Mouse (Mus musculus) liver, postnatal 0 days (tissue): ENCODE results near the gene Ttll2. TPM values are rescaled to one million over a fixed set of nuclear protein-coding genes. Genes with fewer than 3 reads are reported as not detected.
"Not testable (repeated sequence)": the region's sequence is repeated elsewhere in the genome, so short reads cannot be mapped to it uniquely, and the experiment has no call there.

Experiments used
- ATAC-seq: fragments of 200-750 bp; cut with Nextera tagmentation; 2 replicates; pipeline ENCODE4 v1.8.0; 2017; ENCODE audit warnings: mild to moderate bottlenecking, moderate library complexity
- DNase-seq: peaks from one replicate; pipeline ENCODE4 v3.0.0-alpha.2; 2016
- H3K27ac ChIP-seq: fragments of 300-500 bp; sonication (generic); 2 replicates; pipeline ENCODE4 v1.5.1; 2014; ENCODE audit warnings: antibody characterized with exemption, moderate library complexity, mild to moderate bottlenecking, low read depth
- H3K27me3 ChIP-seq: fragments of 300-500 bp; sonication (generic); 2 replicates; pipeline ENCODE4 v1.6.1; 2014; ENCODE audit warnings: low read length, control low read depth, mixed read lengths; ENCODE audit not compliant: insufficient read depth
- H3K36me3 ChIP-seq: fragments of 300-500 bp; sonication (generic); replicated peaks from 2 replicates; pipeline ENCODE4 v1.6.1; 2014; ENCODE audit warnings: mild to moderate bottlenecking, control low read depth, low read length, moderate library complexity, mixed read lengths; ENCODE audit not compliant: insufficient read depth
- H3K4me1 ChIP-seq: fragments of 300-500 bp; sonication (generic); 2 replicates; pipeline ENCODE4 v1.6.1; 2014; ENCODE audit warnings: antibody characterized with exemption, mild to moderate bottlenecking, control low read depth; ENCODE audit not compliant: insufficient read depth
- H3K4me2 ChIP-seq: fragments of 300-500 bp; sonication (generic); 2 replicates; pipeline ENCODE4 v1.6.1; 2014; ENCODE audit warnings: low read depth, mild to moderate bottlenecking, low read length, moderate library complexity, mixed read lengths
- H3K4me3 ChIP-seq: fragments of 300-500 bp; sonication (generic); 2 replicates; pipeline ENCODE4 v1.5.1; 2014; ENCODE audit warnings: low read depth, low read length
- H3K9ac ChIP-seq: fragments of 300-500 bp; sonication (generic); replicated peaks from 2 replicates; pipeline ENCODE4 v1.6.1; 2014; ENCODE audit warnings: mild to moderate bottlenecking, moderate library complexity
- H3K9me3 ChIP-seq: fragments of 300-500 bp; sonication (generic); 2 replicates; pipeline ENCODE4 v1.6.1; 2016; ENCODE audit warnings: mild to moderate bottlenecking, control low read depth, low read length, mixed read lengths
- WGBS: fragments of 180-500 bp; shearing (Covaris S2); extraction: QIAGEN DNeasy Blood & Tissue Kit; methylation state at CpG from one replicate; pipeline ENCODE4 v1.1.7; 2014; ENCODE audit not compliant: insufficient replicate concordance; 5-methylcytosine and 5-hydroxymethylcytosine counted together
- polyA plus RNA-seq: library from polyadenylated mRNA; unstranded; fragments of >200 nt; fragmentation: Nextera tagmentation; extraction: Ambion mirVana; gene quantifications from 2 replicates; pipeline ENCODE4 v1.2.1, GENCODE M21; 2015

The Ttll2 gene
- polyA plus RNA-seq, 1 experiment from 2014 or later = not detected

DNA sequence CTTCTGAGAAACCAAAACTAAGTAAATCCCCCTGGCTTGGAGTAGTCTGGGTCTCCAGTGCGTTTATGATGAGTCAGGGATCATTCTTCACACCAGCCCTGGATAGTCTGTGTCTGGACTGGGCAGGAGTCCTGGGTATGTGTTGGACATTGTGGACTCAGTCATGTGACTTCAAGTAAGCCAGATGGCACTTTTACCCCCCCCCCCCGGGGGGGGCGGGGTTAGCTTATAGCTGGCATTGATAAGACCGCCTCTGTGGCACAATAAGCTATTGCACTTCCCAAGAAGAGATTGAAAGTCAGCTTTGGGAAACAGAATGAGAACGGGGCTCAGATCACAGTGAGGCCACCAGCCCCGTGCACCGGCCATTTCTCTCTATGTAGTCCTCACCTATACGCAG lies 33.5 kb upstream of the Ttll2 start:
- not testable (repeated sequence) for ATAC-seq, H3K9ac ChIP-seq, H3K27ac ChIP-seq, H3K27me3 ChIP-seq, DNase-seq, H3K4me1 ChIP-seq, H3K4me2 ChIP-seq, H3K4me3 ChIP-seq, H3K9me3 ChIP-seq, H3K36me3 ChIP-seq
- 69% methylated on average over 8 of the region's 8 CpGs for WGBS

GRCm38 (mm10) chr17:7385364-7385763 lies 32.9 kb upstream of the Ttll2 start, which contains the start of gene Unc93a2:
Gene Unc93a2 (minus strand): TSS chr17:7385464.
- H3K27me3 ChIP-seq, H3K27ac ChIP-seq, H3K4me2 ChIP-seq, H3K9me3 ChIP-seq, DNase-seq, H3K4me3 ChIP-seq, H3K9ac ChIP-seq, H3K36me3 ChIP-seq, H3K4me1 ChIP-seq, ATAC-seq: not testable (repeated sequence)
- WGBS = 60% methylated on average over 3 of the region's 3 CpGs

DNA sequence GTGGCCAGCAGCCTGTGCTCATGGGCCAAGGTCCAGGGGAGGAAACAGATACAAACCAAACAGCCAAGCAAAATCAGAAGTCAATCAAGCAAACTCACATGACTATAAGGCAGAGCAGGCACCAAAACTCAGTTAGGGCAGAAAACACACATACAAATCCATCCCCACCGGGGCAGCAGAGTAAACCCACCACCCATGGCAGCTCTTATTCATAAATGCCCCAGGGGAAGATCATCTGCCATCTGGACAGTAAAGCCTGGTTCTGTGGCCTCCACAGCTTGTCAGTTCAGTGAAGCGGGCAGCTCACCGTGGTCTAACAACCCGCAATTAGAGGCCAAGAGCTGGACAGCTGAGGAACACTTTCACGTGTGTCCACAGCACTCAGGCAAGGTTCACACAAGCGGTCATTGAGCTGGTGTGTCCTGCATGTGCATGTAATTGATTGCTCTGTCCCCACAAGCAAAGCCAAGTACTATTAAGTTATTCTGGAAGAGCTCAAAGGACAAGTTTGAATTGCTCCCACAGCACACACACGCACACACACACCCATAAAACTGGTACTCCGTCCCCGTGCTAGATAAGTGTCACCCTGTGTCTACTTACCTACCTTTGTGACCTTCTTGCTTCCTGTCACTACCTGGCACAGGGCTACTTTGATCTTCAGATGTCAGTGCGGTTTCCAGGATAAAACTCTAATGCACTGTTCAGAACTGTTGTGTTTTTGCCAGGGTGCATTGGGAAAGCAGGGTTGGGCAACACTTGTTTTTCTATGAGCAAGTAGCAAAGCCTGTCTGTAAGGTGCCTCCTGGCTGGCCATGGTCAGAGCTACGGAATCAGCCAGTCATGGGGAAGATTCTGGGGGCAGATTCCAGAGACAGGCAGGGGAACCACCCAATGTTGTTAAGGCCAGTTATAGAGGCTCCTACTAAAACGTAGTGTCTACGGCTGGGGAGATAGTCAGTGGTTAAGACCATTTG lies 31.0 kb upstream of the Ttll2 start:
- H3K4me1 ChIP-seq = not testable (repeated sequence)
- H3K27ac ChIP-seq = peak overlapping the region; percentile 83
- peak; percentile 92 for ATAC-seq

DNA sequence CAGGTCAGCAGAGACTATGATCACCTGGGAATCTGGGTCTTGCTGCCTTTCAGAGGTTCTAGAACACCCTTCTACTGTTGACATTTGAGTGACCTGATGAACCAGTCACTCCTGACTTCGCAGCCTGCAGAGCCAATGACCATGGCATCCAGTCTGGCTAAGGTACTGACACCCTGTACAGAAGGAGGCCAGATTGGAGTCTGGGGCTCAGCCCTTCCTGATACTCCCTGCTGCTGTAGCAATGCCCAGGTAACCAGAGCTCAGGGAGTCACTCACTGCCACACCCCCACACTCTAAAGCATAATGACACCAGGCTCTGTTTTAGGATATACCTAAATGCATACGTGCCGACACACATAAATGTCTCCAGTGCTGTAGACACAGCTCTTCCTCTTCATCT lies 30.2 kb upstream of the Ttll2 start:
- not testable (repeated sequence) for H3K4me3 ChIP-seq, H3K9ac ChIP-seq, H3K36me3 ChIP-seq, H3K4me2 ChIP-seq, H3K4me1 ChIP-seq, H3K9me3 ChIP-seq, ATAC-seq, DNase-seq, H3K27me3 ChIP-seq
- H3K27ac ChIP-seq = peak overlapping the region; percentile 55; the same call in 1 of the 2 replicates
- WGBS = 80% methylated on average over 1 of the region's 3 CpGs

More for the DNA sequence above, 31.0 kb upstream of the Ttll2 start:
- H3K36me3 ChIP-seq, H3K9me3 ChIP-seq, H3K27me3 ChIP-seq, H3K9ac ChIP-seq, H3K4me2 ChIP-seq, H3K4me3 ChIP-seq, DNase-seq: not testable (repeated sequence)
- WGBS = 54% methylated on average over 6 of the region's 13 CpGs

DNA sequence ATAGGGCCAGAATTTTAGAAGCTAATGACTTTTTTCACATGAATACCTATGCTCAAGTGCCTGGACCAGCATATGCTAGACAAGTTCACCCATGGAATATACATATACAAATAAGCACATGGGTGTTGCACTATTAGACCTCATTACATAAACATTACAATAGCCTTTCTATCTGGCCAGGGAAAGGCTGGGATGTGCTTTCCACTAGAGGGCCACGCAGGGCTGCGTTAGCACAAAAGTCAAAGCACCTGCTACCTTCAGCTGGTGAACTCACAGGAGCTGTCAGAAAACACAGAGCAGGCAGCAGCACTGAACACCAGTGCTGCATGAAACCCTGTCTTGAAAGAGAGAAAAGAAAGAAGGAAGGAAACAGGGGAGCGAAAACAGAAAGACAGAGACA lies 25.4 kb upstream of the Ttll2 start:
- not testable (repeated sequence) for H3K9me3 ChIP-seq, H3K4me1 ChIP-seq, H3K9ac ChIP-seq, DNase-seq, H3K36me3 ChIP-seq, H3K4me3 ChIP-seq, H3K4me2 ChIP-seq, H3K27me3 ChIP-seq, H3K27ac ChIP-seq
- ATAC-seq = 0 out of 2 replicates have a peak, but pooled peaks have one; percentile 29
- WGBS = 20% methylated on average over 2 of the region's 3 CpGs

DNA sequence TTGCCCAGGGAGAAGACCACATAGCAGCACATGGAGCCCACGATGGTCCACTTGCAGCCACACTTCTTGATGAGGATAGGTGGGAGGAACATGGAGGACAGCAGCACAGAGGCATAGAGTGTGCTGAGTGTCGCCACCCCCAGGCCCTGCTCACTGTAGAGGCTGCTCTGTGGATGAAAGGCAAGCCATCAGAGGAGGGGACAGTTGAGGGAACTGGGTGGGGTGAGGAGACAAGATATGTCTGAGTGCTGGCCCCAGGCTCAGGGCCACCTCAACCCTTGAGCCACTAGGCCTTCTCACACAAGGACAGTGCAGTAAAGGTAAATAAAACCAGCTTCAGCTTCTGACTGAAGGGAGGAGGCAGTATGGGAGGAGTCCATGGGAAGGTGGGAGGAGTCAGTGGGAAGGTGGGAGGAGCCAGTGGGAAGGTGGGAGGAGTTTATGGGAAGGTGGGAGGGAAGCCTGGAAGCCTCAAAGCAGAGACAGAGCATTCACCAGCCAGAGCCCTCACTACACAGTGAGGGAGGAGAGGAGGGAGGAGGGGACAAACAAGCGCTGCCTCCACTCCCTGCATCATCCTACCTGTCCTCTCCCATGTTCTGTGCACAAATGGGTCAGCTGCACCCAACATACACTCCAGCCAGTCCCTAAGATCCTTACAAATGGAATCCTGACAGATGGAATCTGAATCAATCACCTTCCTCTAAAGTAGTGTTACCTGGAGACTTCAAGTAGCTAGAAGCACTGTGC lies 24.6 kb upstream of the Ttll2 start:
- H3K9me3 ChIP-seq, H3K4me2 ChIP-seq, H3K4me1 ChIP-seq, H3K27me3 ChIP-seq, H3K36me3 ChIP-seq, ATAC-seq, H3K27ac ChIP-seq, H3K4me3 ChIP-seq, DNase-seq, H3K9ac ChIP-seq: not testable (repeated sequence)
- WGBS = 88% methylated on average over 1 of the region's 3 CpGs

DNA sequence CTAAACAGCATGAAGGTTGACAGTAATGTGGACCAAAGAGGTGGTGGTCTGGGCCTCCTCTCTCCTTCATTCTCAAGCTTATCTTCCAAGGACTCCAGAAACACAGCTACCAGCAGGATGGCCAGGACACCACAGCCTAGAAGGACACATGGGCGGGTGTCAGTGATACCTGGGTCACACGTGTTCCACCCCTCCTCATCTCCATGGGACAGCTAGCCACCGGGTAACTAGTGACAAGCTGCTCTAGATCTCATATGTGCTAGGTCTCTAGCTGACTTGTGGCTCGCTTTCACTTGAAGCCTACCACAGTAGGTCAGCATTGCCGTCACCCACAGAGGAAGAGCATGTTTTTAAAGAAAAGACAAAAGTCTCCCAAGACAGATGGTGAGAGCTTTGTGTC lies 19.4 kb upstream of the Ttll2 start, which contains the start of gene Gm49630:
Gene Gm49630, minus strand, starts transcription at position 101 of the 400 bp plus-strand sequence.
- not testable (repeated sequence) for H3K36me3 ChIP-seq, H3K9me3 ChIP-seq, ATAC-seq, DNase-seq, H3K9ac ChIP-seq, H3K27me3 ChIP-seq, H3K27ac ChIP-seq, H3K4me3 ChIP-seq, H3K4me1 ChIP-seq, H3K4me2 ChIP-seq
- WGBS = 100% methylated on average over 1 of the region's 5 CpGs

GRCm38 (mm10) chr17:7369401-7369800 lies 16.9 kb upstream of the Ttll2 start:
- H3K4me1 ChIP-seq, H3K27ac ChIP-seq, DNase-seq, H3K4me3 ChIP-seq, H3K27me3 ChIP-seq, ATAC-seq, H3K36me3 ChIP-seq, H3K9ac ChIP-seq, H3K9me3 ChIP-seq, H3K4me2 ChIP-seq: not testable (repeated sequence)
- WGBS = 50% methylated on average over 4 of the region's 6 CpGs

GRCm38 (mm10) chr17:7366676-7367374 lies 14.3 kb upstream of the Ttll2 start:
- 41% methylated on average over 4 of the region's 7 CpGs for WGBS
- not testable (repeated sequence) for H3K4me2 ChIP-seq, H3K27ac ChIP-seq, H3K27me3 ChIP-seq, H3K4me1 ChIP-seq, H3K36me3 ChIP-seq, ATAC-seq, H3K9me3 ChIP-seq, H3K4me3 ChIP-seq, DNase-seq, H3K9ac ChIP-seq
